Mouse (Mus musculus) kidney, adult 10 weeks (tissue): ENCODE results near the gene Serpinh1. TPM values are rescaled to one million over a fixed set of nuclear protein-coding genes. Genes with fewer than 3 reads are reported as not detected.

Experiments
- polyA plus RNA-seq: library from polyadenylated mRNA; stranded (reverse); fragments of 350-450 nt; fragmentation: Illumina TruSeq; extraction: RNeasy Lipid Tissue Mini Kit (QIAGEN cat#74804); gene quantifications from one replicate; pipeline ENCODE4 v1.2.3, GENCODE M21; 2014; ENCODE audit warnings: low read depth, low replicate concordance

The Serpinh1 gene
- polyA plus RNA-seq = 30.4 TPM

GRCm38 (mm10) chr7:99352526-99353400, at the start of gene Serpinh1:
TSS of gene Serpinh1 (minus strand) at chr7:99353239.

GRCm38 (mm10) chr7:99381214-99382087, 28.4 kb upstream of the Serpinh1 start, which contains the start of gene Gdpd5:
TSS of gene Gdpd5 (plus strand) at chr7:99381414.

Other genes with a start within 250 kb of the Serpinh1 start
- 18.6 TPM for gene Uvrag, start 212.1 kb downstream of the Serpinh1 start, polyA plus RNA-seq
- gene Dgat2, start 170.5 kb downstream of the Serpinh1 start, polyA plus RNA-seq = 19.8 TPM
- 1.9 TPM for gene Mogat2, start 114.6 kb downstream of the Serpinh1 start, polyA plus RNA-seq
- gene Map6, start 85.8 kb downstream of the Serpinh1 start, polyA plus RNA-seq = 0.16 TPM
- gene Gdpd5, start 28.2 kb upstream of the Serpinh1 start, polyA plus RNA-seq = 0.20 TPM
- not detected for gene Klhl35, start 112.8 kb upstream of the Serpinh1 start, polyA plus RNA-seq
- gene Rps3, start 130.5 kb upstream of the Serpinh1 start, polyA plus RNA-seq = 542 TPM
- gene Arrb1, start 182.2 kb upstream of the Serpinh1 start, polyA plus RNA-seq = 13.8 TPM